Mouse (Mus musculus) heart, postnatal 0 days (tissue): ENCODE results near the gene Itpr1.

ENCODE experiments used
- CTCF ChIP-seq: IDR thresholded peaks from 2 replicates; pipeline ENCODE4 v1.5.1; 2016; ENCODE audit warnings: antibody characterized with exemption, control low read depth, low read depth
- EP300 ChIP-seq: IDR thresholded peaks from 2 replicates; pipeline ENCODE4 v1.6.1; 2016; ENCODE audit warnings: antibody characterized with exemption, low read depth

- TF ChIP-seq CTCF (no peak), EP300 (no peak)
Observed at GRCm38 (mm10) chr6:108254132-108255064, 41.5 kb downstream of the Itpr1 start.
